ENCODE assay signal across 11 mouse cellular contexts in the genomic region with DNA sequence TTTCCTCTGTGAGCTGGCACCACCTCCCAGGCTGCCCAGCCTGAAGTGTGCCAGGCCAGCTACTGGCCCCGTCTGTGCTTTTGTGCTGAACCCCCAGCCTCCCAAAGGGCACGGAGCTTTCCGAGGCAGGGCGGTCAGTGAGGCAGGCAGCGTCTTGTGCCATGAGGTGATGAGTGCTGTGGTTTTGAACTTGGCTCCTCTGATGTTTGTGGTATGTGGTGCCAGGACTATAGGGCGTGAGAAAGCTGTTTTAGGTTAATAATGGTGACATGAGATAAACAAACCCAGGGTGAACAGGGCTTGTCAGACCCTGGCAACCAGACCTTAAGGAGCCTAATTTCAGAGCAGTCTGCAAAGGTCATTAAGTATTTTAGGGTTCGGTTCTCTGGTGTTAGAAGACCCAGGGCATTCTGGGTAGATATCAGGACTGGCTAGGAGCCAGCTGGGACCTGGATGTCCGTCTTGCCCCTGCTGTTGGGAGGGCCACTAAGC.
DNase-seq lines count a peak whose midpoint lies in the region; ATAC-seq and TF ChIP-seq lines count a peak whose summit lies in the region.
"Had no signal": no experiment of that assay in that cellular context is flagged by ENCODE, and none has a peak within 500 bp of the region (broad histone marks: within the 10 kb centered on the region; RNA-seq: fewer than 3 reads in every experiment).

No protein-coding gene starts in this region.

- 66% methylated on average over 8 of the region's 8 CpGs for WGBS in forebrain, embryonic 13.5 days
- 53% methylated on average over 8 of the region's 8 CpGs for WGBS in forebrain, embryonic 16.5 days
- WGBS in spleen, adult 2 months: 12% methylated on average over 8 of the region's 8 CpGs
- 35% methylated on average over 8 of the region's 8 CpGs for WGBS in heart, embryonic 14.5 days
- 63% methylated on average over 8 of the region's 8 CpGs for WGBS in stomach, embryonic 15.5 days

- H3K4me3 ChIP-seq in forebrain, embryonic 13.5 days: no peak overlapping the region
- no peak overlapping the region for H3K4me3 ChIP-seq in forebrain, embryonic 16.5 days (replicated peaks; ENCODE audit: low read length)
- no peak overlapping the region for H3K4me3 ChIP-seq in spleen, adult 2 months (ENCODE audit: extremely low read depth, insufficient read depth, insufficient read length)
- no peak overlapping the region for H3K4me3 ChIP-seq in heart, embryonic 14.5 days (ENCODE audit: control insufficient read depth in 1 of 2, insufficient read depth in 1 of 2, low read depth in 1 of 2, low read length in 2 of 2)
- no peak overlapping the region for H3K4me3 ChIP-seq in stomach, embryonic 15.5 days (replicated peaks)
- H3K4me3 ChIP-seq: midbrain, embryonic 10.5 days had no signal

- no peak for TF ChIP-seq CTCF in spleen, adult 2 months (IDR thresholded peaks at IDR 0.05; ENCODE audit: extremely low read depth, insufficient read depth, insufficient read length, insufficient replicate concordance)

- DNase-seq in spleen, adult 2 months (ENCODE audit: low read depth in 1 of 2, low spot score in 2 of 2): no peak
- DNase-seq in spleen, postnatal 14 days (ENCODE audit: low spot score in 2 of 2): no peak
- no peak for DNase-seq in urinary bladder, postnatal 10 days (ENCODE audit: low spot score)
- DNase-seq in retina, postnatal 1 day: no peak
- DNase-seq: right cerebral cortex, postnatal 14 days had no signal

- H3K9ac ChIP-seq in forebrain, embryonic 13.5 days: 0 out of 2 replicates have a peak overlapping the region, but pooled peaks have one; percentile 26
- H3K9ac ChIP-seq in forebrain, embryonic 16.5 days (replicated peaks; ENCODE audit: low read depth, low read length): no peak overlapping the region
- H3K9ac ChIP-seq in heart, embryonic 14.5 days (ENCODE audit: low read length): peak overlapping the region; percentile 59
- no peak overlapping the region for H3K9ac ChIP-seq in stomach, embryonic 15.5 days

- no peak for ATAC-seq in forebrain, embryonic 13.5 days
- ATAC-seq in forebrain, embryonic 16.5 days: no peak
- ATAC-seq in heart, embryonic 14.5 days (ENCODE audit: insufficient number of reproducible peaks, insufficient read depth, low FRiP score, low read depth): no peak
- ATAC-seq in stomach, embryonic 15.5 days (ENCODE audit: insufficient read depth, low FRiP score, low read depth): no peak

- H3K4me2 ChIP-seq in forebrain, embryonic 13.5 days: no peak overlapping the region
- no peak overlapping the region for H3K4me2 ChIP-seq in forebrain, embryonic 16.5 days (ENCODE audit: low read length)
- peak overlapping the region; percentile 51 for H3K4me2 ChIP-seq in heart, embryonic 14.5 days (ENCODE audit: low read length)
- no peak overlapping the region for H3K4me2 ChIP-seq in stomach, embryonic 15.5 days

- TF ChIP-seq POLR2A in spleen, adult 2 months (IDR thresholded peaks at IDR 0.05; ENCODE audit: low read depth, low read length): no peak

- no peaks in the 10 kb centered on the region for H3K27me3 ChIP-seq in forebrain, embryonic 13.5 days
- no peaks in the 10 kb centered on the region for H3K27me3 ChIP-seq in forebrain, embryonic 16.5 days (replicated peaks; ENCODE audit: control insufficient read depth, insufficient read depth, low read length)
- no peaks in the 10 kb centered on the region for H3K27me3 ChIP-seq in spleen, adult 2 months (ENCODE audit: control insufficient read depth, insufficient read depth, low read length)
- no peaks in the 10 kb centered on the region for H3K27me3 ChIP-seq in heart, embryonic 14.5 days (ENCODE audit: control insufficient read depth, insufficient read depth, low read length)
- no peaks in the 10 kb centered on the region for H3K27me3 ChIP-seq in stomach, embryonic 15.5 days (replicated peaks)

- H3K4me1 ChIP-seq in forebrain, embryonic 13.5 days: peaks cover 65% of the 10 kb centered on the region
- H3K4me1 ChIP-seq in forebrain, embryonic 16.5 days (replicated peaks; ENCODE audit: control insufficient read depth, insufficient read depth, low read length): peaks cover 52% of the 10 kb centered on the region
- H3K4me1 ChIP-seq in spleen, adult 2 months (ENCODE audit: control insufficient read depth, insufficient read depth, insufficient read length): peaks cover 18% of the 10 kb centered on the region; the same call in 1 of the 2 replicates
- peaks cover 47 to 63% of the 10 kb centered on the region in 2 experiments for H3K4me1 ChIP-seq in heart, embryonic 14.5 days (ENCODE audit: control insufficient read depth in 2 of 2, insufficient read depth in 2 of 2, low read length in 2 of 2)
- H3K4me1 ChIP-seq in stomach, embryonic 15.5 days: peaks cover 18% of the 10 kb centered on the region; the same call in 1 of the 2 replicates

- H3K9me3 ChIP-seq in forebrain, embryonic 13.5 days (replicated peaks): no peaks in the 10 kb centered on the region
- no peaks in the 10 kb centered on the region for H3K9me3 ChIP-seq in forebrain, embryonic 16.5 days (ENCODE audit: control insufficient read depth, low read length)
- no peaks in the 10 kb centered on the region for H3K9me3 ChIP-seq in heart, embryonic 14.5 days (ENCODE audit: control insufficient read depth, low read length)
- no peaks in the 10 kb centered on the region for H3K9me3 ChIP-seq in stomach, embryonic 15.5 days
- H3K9me3 ChIP-seq: midbrain, embryonic 10.5 days had no signal

- H3K36me3 ChIP-seq in forebrain, embryonic 13.5 days (ENCODE audit: poor library complexity, severe bottlenecking): no peaks in the 10 kb centered on the region
- no peaks in the 10 kb centered on the region for H3K36me3 ChIP-seq in forebrain, embryonic 16.5 days (ENCODE audit: control insufficient read depth, insufficient read depth)
- no peaks in the 10 kb centered on the region for H3K36me3 ChIP-seq in spleen, adult 2 months (ENCODE audit: control insufficient read depth, insufficient read depth, low read length)
- H3K36me3 ChIP-seq in heart, embryonic 14.5 days (ENCODE audit: control insufficient read depth, insufficient read depth, low read length): peaks cover 2% of the 10 kb centered on the region; the same call in 1 of the 2 replicates
- no peaks in the 10 kb centered on the region for H3K36me3 ChIP-seq in stomach, embryonic 15.5 days
- H3K36me3 ChIP-seq: G1E had no signal

- H3K27ac ChIP-seq in forebrain, embryonic 13.5 days: no peak overlapping the region
- no peak overlapping the region for H3K27ac ChIP-seq in forebrain, embryonic 16.5 days (ENCODE audit: low read length)
- H3K27ac ChIP-seq in spleen, adult 2 months (ENCODE audit: insufficient read depth, low read length): peak overlapping the region; percentile 59
- H3K27ac ChIP-seq in heart, embryonic 14.5 days (replicated peaks in 1 of 2; ENCODE audit: control insufficient read depth in 1 of 2, insufficient read depth in 1 of 2, low read depth in 2 of 2, low read length in 2 of 2): peak overlapping the region; percentile 83 to 93
- 0 out of 2 replicates have a peak overlapping the region, but pooled peaks have one; percentile 58 for H3K27ac ChIP-seq in stomach, embryonic 15.5 days

Comparison
In these comparisons a context has a peak if more than half of its experiments do, and no peak if none do; other contexts are left out.
1. H3K9ac ChIP-seq: peak in forebrain, embryonic 13.5 days (single experiment) and heart, embryonic 14.5 days (single experiment); none in forebrain, embryonic 16.5 days (single experiment) and stomach, embryonic 15.5 days (single experiment).
2. H3K27ac ChIP-seq: peak in spleen, adult 2 months (single experiment), heart, embryonic 14.5 days (2 of 2) and stomach, embryonic 15.5 days (single experiment); none in forebrain, embryonic 13.5 days (single experiment) and forebrain, embryonic 16.5 days (single experiment).